Mouse (Mus musculus): ENCODE results near the gene Fam114a1.

DNA sequence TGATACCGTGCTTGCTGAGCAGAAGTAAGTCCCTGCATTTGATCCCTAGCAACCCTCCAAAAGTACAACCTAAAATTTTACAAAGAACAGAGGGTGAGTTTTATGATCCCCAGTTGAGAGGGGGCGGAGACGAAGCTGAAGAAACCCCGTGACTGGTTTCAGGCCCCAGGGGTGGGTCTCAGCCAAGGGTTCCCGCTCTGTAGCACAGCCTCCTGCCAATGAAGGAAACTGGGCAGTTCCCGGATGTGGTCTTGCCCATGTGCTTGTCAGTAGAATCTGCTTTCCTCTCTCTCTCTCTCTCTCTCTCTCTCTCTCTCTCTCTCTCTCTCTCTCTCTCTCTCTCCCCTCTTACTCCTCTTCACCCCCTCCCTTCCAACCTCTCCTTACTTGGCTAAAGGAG lies 56.0 kb downstream of the Fam114a1 start:
- TF ChIP-seq CTCF (conservative IDR thresholded peaks at IDR 0.05; ENCODE audit: low read length) (no peak), NANOG (IDR thresholded peaks at IDR 0.05; ENCODE audit: borderline replicate concordance, low read length) (no peak)
